Mouse (Mus musculus): ENCODE data around the gene Car6.
A peak's percentile ranks its signal among the peaks of the same experiment; 100 is the strongest.

The Car6 gene

GRCm38 (mm10) chr4:150178131-150178530 is 23.0 kb downstream of the Car6 start:
- no peak for DNase-seq

DNA sequence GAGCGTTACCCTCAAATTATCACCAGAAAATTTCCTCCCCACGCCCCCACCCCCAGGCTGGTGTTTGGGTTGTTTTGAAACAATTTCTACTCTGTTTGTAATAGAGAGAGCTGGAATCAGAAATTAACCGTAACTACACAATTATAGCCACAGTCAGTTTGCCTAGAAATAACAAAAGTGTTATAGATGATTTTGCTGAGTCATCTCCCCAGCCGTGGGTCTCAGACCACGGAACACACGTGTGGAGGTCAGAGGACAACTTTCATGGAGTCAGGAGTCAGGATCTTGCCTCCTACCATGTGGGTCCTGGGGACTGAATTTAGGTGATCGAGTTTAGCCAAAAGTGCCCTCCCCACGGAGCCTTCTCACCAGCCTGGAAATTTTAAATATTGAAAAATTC is 24.0 kb downstream of the Car6 start:
- no peak for DNase-seq

GRCm38 (mm10) chr4:150176535-150176934 is 24.6 kb downstream of the Car6 start:
- DNase-seq: peak; percentile 44

GRCm38 (mm10) chr4:150174027-150174426 is 27.1 kb downstream of the Car6 start:
- DNase-seq: no peak

- peak; percentile 43 for DNase-seq
Observed at GRCm38 (mm10) chr4:150173281-150173680, 27.9 kb downstream of the Car6 start.

- DNase-seq: no peak
Observed at GRCm38 (mm10) chr4:150172107-150172506, 29.0 kb downstream of the Car6 start.

GRCm38 (mm10) chr4:150168406-150168805 is 32.7 kb downstream of the Car6 start:
- DNase-seq: no peak

GRCm38 (mm10) chr4:150164875-150165274 is 36.3 kb downstream of the Car6 start:
- no peak for DNase-seq

- no peak for DNase-seq
Observed at GRCm38 (mm10) chr4:150162561-150163169, 38.5 kb downstream of the Car6 start.

DNA sequence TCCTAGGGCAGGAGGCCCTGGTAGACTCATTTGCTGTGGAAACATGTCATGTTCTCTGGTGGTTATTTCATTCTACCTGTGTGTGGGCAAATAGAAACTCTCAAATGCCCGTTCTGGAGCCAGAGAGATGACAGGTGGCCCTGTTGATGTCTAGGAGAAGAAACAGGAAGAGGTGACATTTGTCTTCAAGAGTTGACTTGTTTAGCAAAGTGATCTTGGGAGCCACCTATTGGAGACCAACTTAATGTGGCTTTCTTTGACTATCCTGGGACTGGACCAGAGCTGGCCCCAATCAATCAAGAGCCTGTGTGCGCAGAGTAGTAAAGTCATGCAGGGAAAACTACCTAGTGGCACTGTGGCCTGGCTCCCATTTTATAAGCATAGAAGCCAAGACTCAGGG is 41.7 kb downstream of the Car6 start:
- DNase-seq: no peak

DNA sequence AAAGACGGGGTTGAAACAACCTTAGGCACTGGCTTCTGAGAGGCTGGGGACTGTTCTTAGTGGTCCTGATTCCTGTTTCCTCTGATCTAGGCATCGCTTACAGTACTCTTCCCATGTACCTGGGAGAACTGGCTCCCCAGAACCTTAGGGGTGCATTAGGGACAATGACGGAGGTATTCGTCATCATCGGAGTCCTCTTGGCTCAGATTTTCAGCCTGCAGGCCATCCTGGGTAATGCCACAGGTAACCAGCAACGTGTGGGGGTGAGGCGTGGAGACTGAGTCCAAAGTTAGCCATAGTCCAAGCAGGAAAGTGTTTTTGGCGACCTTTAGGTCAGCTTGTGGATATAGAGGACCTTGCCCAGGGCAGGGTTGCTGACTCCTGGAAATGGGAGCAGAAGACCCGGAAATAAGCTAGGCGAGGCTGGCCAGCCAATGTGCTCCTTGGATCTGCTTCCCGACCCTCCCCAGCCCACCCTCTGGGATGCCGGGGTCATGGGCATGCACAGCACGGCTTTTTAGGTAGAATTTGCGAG is 43.7 kb downstream of the Car6 start:
- DNase-seq: no peak

DNA sequence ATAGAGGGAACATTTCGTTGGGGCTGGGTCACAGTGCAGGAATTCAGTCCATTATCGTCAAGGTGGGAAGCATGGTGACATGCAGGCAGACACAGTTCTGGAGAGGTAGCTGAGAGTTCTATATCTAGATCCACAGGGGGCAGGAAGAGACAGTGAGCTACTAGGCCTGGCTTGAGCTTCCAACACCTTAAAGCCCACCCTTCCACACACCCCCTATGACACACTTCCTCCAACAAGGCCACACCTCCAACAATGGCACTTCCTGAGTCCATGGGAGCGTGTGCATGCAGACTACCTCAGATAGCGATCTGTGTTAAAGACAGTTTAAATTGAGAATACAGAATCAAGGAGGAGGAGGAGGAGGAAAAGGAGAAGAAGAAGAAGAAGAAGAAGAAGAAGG is 45.4 kb downstream of the Car6 start:
- DNase-seq: no peak

- DNase-seq: no peak
Observed at GRCm38 (mm10) chr4:150155301-150155700, 45.8 kb downstream of the Car6 start.

DNA sequence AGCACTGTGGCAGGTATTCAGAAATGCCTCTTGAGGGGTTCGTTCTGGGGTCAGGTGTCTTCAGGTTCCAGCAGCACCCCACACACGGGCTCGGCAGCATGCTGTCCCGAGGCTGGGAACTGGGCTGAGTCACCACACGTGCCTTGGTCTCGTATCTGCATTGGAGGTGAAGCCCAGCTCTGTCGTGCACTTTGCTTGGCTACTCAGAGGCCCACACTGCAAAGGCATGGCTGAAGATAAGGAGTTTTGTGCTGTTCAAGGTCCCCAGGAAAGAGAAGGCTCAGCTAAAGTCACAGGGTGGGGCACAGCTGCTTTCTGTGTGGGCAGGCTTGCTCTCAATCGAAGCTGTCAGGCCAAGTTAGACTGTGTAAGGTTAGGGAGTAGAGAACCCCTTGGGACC is 48.6 kb downstream of the Car6 start:
- DNase-seq: no peak

- no peak for DNase-seq
Observed at GRCm38 (mm10) chr4:150151045-150151444, 50.1 kb downstream of the Car6 start.

DNA sequence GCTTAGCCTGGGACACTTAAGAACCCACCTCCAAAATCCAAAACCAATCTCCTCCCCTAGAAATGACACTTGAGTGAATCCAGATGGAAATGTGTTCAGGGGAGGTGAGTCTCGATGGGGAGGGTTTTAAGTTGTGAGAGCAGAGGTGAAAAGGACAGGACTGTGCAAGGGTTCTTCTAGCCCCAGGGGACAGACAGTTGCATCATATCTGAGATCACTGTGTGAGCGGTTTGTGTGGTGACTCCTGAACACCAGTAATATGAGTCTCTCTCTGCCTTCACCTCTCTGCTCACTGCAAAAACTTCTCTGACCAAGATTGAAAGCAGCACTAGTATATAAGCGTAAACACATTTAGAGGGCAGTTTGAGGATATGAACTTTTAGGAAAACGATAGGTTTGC is 54.8 kb downstream of the Car6 start:
- DNase-seq: no peak

DNA sequence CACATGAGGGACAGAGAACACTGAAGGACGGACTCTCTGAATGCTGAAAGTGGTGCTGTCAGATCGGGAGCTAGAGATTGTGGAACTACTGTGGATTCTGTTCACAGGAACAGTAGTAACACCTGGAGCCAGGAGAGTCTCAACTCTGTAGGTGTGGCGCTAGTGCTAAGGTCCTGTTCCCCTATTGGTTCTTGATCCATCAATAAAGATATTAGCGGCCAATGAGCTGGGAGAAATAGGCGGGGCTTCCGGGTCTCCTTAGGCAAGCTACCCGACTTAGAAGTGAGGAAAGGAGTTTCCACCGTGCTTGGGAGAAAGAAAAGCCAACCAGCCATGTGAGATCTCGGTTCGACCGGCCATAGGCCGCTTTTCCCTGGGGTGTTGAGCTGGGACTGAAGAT is 56.9 kb downstream of the Car6 start:
- DNase-seq: no peak

- DNase-seq: no peak
Observed at GRCm38 (mm10) chr4:150140346-150140745, 60.8 kb downstream of the Car6 start.

DNA sequence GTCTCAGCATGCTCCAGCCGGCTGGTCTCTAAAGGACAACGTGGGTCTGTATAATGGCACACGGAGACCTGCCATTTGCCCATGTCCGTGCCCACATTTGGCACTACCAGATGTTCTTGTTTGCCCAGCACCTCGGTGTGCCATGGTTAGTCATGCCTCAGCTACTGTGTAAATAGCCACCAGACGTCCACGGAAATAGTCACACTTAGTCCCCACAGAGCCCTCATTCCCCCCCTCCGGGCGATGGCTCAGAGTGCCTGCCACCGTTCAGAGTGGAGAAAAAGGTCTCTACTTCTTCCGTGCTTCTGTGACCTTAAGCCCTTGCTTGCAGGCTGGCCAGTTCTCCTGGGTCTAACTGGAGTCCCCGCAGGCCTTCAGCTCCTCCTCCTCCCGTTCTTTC is 62.0 kb downstream of the Car6 start:
- no peak for DNase-seq

DNA sequence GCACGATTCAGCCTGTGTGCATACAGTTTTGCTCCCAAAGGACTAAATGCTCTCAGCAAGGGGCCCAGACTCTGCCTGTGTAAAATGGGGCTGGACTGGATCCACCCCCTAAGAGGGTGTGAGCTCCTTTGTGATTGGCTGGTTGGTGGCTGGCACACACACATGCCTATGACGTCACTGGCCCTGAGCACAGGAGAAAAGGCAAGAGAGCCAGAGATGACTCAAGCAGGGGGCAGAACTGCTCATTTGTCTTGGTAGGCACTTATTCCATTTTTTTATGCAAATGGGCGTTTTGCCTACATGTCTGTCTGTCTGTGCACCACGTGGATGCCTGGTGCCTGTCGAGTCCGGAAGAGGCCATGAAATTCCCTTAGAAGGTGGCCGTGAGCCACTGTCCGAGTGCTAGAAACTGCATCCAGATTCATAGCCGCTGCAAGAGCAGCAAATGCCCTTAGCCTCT is 63.0 kb downstream of the Car6 start:
- DNase-seq: peak; percentile 49

DNA sequence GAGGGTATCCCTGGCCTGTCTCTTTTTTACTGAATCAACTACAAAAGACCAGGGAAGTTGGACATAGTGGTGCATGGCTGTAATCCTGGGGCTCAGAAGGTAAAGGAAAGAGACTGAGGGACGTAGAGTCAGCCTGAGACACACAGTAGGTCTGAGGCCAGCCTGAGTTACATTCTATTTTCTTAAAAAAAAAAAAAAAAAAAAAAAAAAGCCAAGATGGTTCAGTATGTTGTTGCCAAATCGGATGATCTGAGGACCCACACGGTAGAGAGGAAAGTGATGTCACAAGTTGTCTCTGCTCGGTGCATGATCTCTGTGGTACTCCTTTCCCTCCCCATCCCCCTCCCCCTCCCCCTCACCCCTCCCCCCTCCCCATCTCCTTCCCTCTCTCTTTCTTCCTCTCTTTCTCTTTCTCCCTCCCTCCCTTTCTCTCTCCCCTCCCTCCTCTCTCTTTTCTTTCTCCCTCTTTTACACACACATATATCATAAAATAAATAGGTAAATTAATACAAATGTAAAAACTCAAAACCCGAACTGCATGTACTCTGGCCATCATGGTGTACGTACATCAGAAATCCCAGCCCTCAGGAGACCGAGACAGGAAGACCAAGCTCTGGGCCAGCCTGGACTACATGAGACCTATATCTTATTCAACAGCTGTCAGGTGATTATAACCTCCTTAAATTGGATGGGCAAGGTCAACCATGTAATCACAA is 63.6 kb downstream of the Car6 start:
- no peak for DNase-seq
